Mouse (Mus musculus) limb, embryonic 11.5 days (tissue): ENCODE data around the gene Klhl32. TPM values are rescaled to one million over a fixed set of nuclear protein-coding genes. Genes with fewer than 3 reads are reported as not detected.
A peak's percentile ranks its signal among the peaks of the same experiment; 100 is the strongest.

Experiments used
- ATAC-seq: fragments of 200-750 bp; cut with Nextera tagmentation; 2 replicates; pipeline ENCODE4 v1.8.0; 2017; ENCODE audit warnings: low read depth; ENCODE audit not compliant: insufficient number of reproducible peaks, low FRiP score, low TSS enrichment
- DNase-seq: peaks from one replicate; pipeline ENCODE4 v3.0.0-alpha.2; 2015; ENCODE audit warnings: low spot score
- H3K27ac ChIP-seq: fragments of 300-500 bp; sonication (generic); replicated peaks from 2 replicates; pipeline ENCODE4 v1.5.1; 2014; ENCODE audit warnings: low read depth, mild to moderate bottlenecking, low read length
- H3K27me3 ChIP-seq: fragments of 300-500 bp; sonication (generic); 2 replicates; pipeline ENCODE4 v1.6.1; 2014; ENCODE audit warnings: mild to moderate bottlenecking, low read length, mixed read lengths; ENCODE audit not compliant: control insufficient read depth, insufficient read depth
- H3K36me3 ChIP-seq: fragments of 300-500 bp; sonication (generic); 2 replicates; pipeline ENCODE4 v1.6.1; 2014; ENCODE audit warnings: mild to moderate bottlenecking, low read length, moderate library complexity, mixed read lengths; ENCODE audit not compliant: control insufficient read depth, insufficient read depth
- H3K4me1 ChIP-seq: fragments of 300-500 bp; sonication (generic); 2 replicates; pipeline ENCODE4 v1.6.1; 2014; ENCODE audit warnings: low read length, mixed read lengths; ENCODE audit not compliant: control insufficient read depth, insufficient read depth
- H3K4me2 ChIP-seq: fragments of 300-500 bp; sonication (generic); 2 replicates; pipeline ENCODE4 v1.6.1; 2014; ENCODE audit warnings: low read depth, mild to moderate bottlenecking, moderate library complexity; ENCODE audit not compliant: severe bottlenecking
- H3K4me3 ChIP-seq: fragments of 300-500 bp; sonication (generic); 2 replicates; pipeline ENCODE4 v1.5.1; 2014; ENCODE audit warnings: low read depth, low read length
- H3K9ac ChIP-seq: fragments of 300-500 bp; sonication (generic); 2 replicates; pipeline ENCODE4 v1.6.1; 2014; ENCODE audit warnings: mild to moderate bottlenecking, low read length
- H3K9me3 ChIP-seq: fragments of 300-500 bp; sonication (generic); 2 replicates; pipeline ENCODE4 v1.6.1; 2016; ENCODE audit warnings: low read length; ENCODE audit not compliant: control insufficient read depth
- WGBS: fragments of 180-500 bp; shearing (Covaris S2); extraction: QIAGEN DNeasy Blood & Tissue Kit; methylation state at CpG from one replicate; pipeline ENCODE4 v1.1.7; 2014; 5-methylcytosine and 5-hydroxymethylcytosine counted together
- polyA plus RNA-seq: library from polyadenylated mRNA; unstranded; fragments of >200 nt; fragmentation: Nextera tagmentation; extraction: Ambion mirVana; gene quantifications from 2 replicates; pipeline ENCODE4 v1.2.1, GENCODE M21; 2014

Klhl32 gene
- polyA plus RNA-seq, 1 experiment from 2014 or later: 4.9 TPM

DNA sequence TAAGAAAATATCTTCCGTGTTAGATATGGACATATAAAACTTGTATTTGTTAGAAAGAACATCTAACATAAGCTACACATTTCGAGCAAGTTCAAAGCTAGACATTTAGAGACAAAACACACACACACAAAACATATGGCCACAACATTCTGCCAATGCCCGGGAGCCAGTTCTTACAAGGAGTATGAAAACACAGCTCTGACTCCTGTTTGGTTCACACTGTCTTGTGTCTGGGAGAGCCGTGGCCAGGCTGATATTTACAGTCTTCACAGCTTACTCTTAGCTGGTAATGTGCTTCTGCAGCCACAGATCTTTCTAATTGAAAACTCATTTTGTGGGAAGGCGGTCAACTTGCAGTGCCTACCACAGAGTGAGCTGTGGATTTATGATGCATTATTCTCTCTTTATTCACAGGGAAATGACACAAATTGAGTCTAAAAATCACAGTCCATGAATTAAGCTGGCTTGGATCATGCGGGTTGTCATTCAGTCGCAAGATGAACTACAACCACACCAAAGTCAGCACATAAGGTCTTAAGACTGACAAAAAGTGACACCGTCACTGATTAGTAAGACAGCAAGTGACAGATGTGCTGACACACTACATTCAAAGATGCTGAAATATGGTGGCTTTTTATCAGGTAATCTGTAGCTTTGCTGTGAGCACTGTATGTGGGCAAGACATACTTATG is 98.3 kb downstream of the Klhl32 start:
- H3K4me1 ChIP-seq: no peaks in the 10 kb centered on the region
- H3K36me3 ChIP-seq: no peaks in the 10 kb centered on the region
- no peaks in the 10 kb centered on the region for H3K27me3 ChIP-seq
- no peaks in the 10 kb centered on the region for H3K9me3 ChIP-seq
- DNase-seq: no peak
- no peak overlapping the region for H3K9ac ChIP-seq
- no peak for ATAC-seq
- no peak overlapping the region for H3K27ac ChIP-seq
- no peak overlapping the region for H3K4me2 ChIP-seq
- 65% methylated on average over 8 of the region's 8 CpGs for WGBS
- no peak overlapping the region for H3K4me3 ChIP-seq

DNA sequence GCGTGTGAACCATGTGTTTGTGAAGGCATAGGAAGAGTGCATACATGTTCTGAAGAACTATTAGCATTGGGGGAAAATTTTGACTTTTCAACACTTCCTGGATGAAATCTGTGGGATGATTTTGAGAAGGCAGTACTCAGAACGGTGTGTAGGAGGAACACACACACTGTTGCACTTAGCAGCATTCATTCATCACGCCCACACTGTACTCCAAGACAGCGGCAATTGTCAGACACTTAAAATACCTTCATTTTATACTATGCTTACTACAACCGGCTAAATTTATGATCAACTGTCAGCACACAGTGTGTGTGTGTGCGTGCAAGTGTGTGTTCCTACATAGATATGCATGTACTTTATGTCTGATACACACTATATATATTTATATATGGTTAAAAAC is 113.8 kb downstream of the Klhl32 start:
- Histone ChIP-seq H3K9ac (no peak overlapping the region), H3K36me3 (no peaks in the 10 kb centered on the region), H3K9me3 (no peaks in the 10 kb centered on the region), H3K27me3 (no peaks in the 10 kb centered on the region), H3K4me2 (no peak overlapping the region), H3K27ac (no peak overlapping the region), H3K4me3 (no peak overlapping the region), H3K4me1 (no peaks in the 10 kb centered on the region)
- DNase-seq (no peak), ATAC-seq (no peak)
- WGBS: 87% methylated on average over 6 of the region's 6 CpGs

- Histone ChIP-seq H3K27me3 (no peaks in the 10 kb centered on the region), H3K4me2 (no peak overlapping the region), H3K9ac (no peak overlapping the region), H3K4me1 (no peaks in the 10 kb centered on the region), H3K9me3 (no peaks in the 10 kb centered on the region), H3K27ac (no peak overlapping the region), H3K36me3 (no peaks in the 10 kb centered on the region), H3K4me3 (no peak overlapping the region)
- ATAC-seq (0 out of 2 replicates have a peak, but pooled peaks have one; percentile 39), DNase-seq (peak; percentile 62)
- 31% methylated on average over 3 of the region's 3 CpGs for WGBS
These were observed 130.1 kb downstream of the Klhl32 start for GRCm38 (mm10) chr4:24720834-24721233.

DNA sequence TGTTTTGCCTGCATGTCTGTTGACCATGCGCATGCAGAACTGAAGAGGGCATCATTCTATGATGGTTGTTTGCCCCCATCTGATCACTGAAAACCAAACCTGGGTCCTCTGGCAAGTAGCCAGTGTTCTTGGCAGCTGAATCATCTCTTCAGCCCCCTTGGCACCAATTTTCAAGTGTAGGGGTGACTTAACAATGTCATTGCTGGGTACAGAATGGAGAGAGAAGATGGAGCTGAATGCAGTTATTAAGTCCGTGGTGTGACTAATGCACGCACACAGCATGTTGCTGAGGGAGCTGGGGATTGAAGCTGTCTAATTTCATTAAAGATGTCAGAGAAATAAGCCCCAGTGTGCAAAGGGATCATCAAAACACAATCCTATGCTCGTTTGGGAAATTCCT is 135.4 kb downstream of the Klhl32 start:
- no peaks in the 10 kb centered on the region for H3K27me3 ChIP-seq
- H3K4me3 ChIP-seq: no peak overlapping the region
- H3K9ac ChIP-seq: no peak overlapping the region
- H3K36me3 ChIP-seq: no peaks in the 10 kb centered on the region
- no peaks in the 10 kb centered on the region for H3K4me1 ChIP-seq
- H3K9me3 ChIP-seq: no peaks in the 10 kb centered on the region
- no peak overlapping the region for H3K27ac ChIP-seq
- DNase-seq (no peak), ATAC-seq (no peak)
- WGBS: 79% methylated on average over 4 of the region's 4 CpGs
- no peak overlapping the region for H3K4me2 ChIP-seq

GRCm38 (mm10) chr4:24714367-24714766 is 136.6 kb downstream of the Klhl32 start:
- 87% methylated on average over 10 of the region's 10 CpGs for WGBS
- Histone ChIP-seq H3K4me1 (no peaks in the 10 kb centered on the region), H3K27me3 (no peaks in the 10 kb centered on the region), H3K4me2 (no peak overlapping the region), H3K9me3 (no peaks in the 10 kb centered on the region), H3K4me3 (no peak overlapping the region), H3K36me3 (no peaks in the 10 kb centered on the region), H3K9ac (no peak overlapping the region), H3K27ac (no peak overlapping the region)
- ATAC-seq (no peak), DNase-seq (no peak)

DNA sequence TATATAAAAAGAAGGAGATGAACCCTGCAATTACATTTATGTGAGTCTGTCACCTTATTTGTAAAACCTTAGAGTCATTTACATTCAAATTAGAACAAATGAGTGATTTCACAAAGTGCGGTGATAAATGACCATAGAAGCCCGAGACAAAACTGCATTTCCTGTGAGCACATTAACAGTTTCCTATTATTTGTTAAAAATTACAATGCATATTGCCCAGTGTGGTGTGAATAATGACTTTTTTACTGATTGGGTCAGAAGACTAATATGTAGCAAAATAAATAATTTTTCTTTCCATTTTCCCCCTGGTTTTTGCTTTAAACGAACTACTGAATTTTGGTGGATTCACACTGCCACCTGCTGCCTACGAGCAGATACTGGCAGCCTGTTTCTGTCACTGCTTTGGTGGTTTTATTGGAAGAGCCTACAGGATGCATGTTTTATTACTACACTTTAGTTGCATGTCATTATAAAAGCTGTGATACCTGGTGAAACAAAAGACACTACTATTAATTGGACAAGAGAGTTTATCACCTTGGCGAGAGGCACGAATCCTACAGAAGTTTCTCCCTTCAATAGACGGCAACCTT is 152.3 kb downstream of the Klhl32 start:
- ATAC-seq: no peak
- peak; percentile 36 for DNase-seq
- Histone ChIP-seq H3K4me2 (no peak overlapping the region), H3K9me3 (no peaks in the 10 kb centered on the region), H3K4me3 (no peak overlapping the region), H3K36me3 (no peaks in the 10 kb centered on the region), H3K27me3 (no peaks in the 10 kb centered on the region), H3K27ac (no peak overlapping the region), H3K9ac (no peak overlapping the region), H3K4me1 (no peaks in the 10 kb centered on the region)
- 74% methylated on average over 7 of the region's 7 CpGs for WGBS

DNA sequence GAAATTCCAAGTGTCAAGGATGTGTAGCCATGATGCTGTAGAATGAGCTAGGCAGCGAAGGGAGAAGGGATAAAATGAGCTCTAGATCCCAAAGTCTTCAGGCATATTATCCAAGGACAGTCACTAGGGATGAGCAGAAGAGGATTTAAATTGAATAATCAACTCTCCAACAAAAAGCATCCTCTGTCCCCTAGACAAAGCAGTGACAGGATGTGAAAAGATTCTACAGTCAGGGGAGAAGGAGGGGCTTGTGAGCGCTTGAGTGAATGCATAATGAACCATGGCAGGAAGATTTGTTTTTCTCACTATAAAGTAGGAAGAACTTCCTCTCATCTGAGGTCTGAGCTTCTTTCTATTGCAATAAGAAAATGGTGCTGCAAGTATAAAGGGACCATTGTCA is 170.8 kb downstream of the Klhl32 start:
- H3K9me3 ChIP-seq: no peaks in the 10 kb centered on the region
- ATAC-seq: no peak
- 89% methylated on average over 2 of the region's 2 CpGs for WGBS

GRCm38 (mm10) chr4:24670007-24670406 is 180.9 kb downstream of the Klhl32 start:
- H3K27me3 ChIP-seq: no peaks in the 10 kb centered on the region
- DNase-seq (no peak), ATAC-seq (no peak)
- no peak overlapping the region for H3K4me2 ChIP-seq
- H3K36me3 ChIP-seq: no peaks in the 10 kb centered on the region
- H3K9ac ChIP-seq: no peak overlapping the region
- WGBS: 92% methylated on average over 10 of the region's 10 CpGs
- no peaks in the 10 kb centered on the region for H3K9me3 ChIP-seq
- H3K4me3 ChIP-seq: no peak overlapping the region
- no peaks in the 10 kb centered on the region for H3K4me1 ChIP-seq
- no peak overlapping the region for H3K27ac ChIP-seq

More for the DNA sequence above, 170.8 kb downstream of the Klhl32 start:
- no peak for DNase-seq
- Histone ChIP-seq H3K4me1 (no peaks in the 10 kb centered on the region), H3K27me3 (no peaks in the 10 kb centered on the region), H3K4me2 (no peak overlapping the region), H3K9ac (no peak overlapping the region), H3K36me3 (no peaks in the 10 kb centered on the region), H3K27ac (no peak overlapping the region), H3K4me3 (no peak overlapping the region)
